Mouse (Mus musculus): ENCODE results near the gene BB287469. TPM values are rescaled to one million over a fixed set of nuclear protein-coding genes. Genes with fewer than 3 reads are reported as not detected.
"Not testable (repeated sequence)": the region's sequence is repeated elsewhere in the genome, so short reads cannot be mapped to it uniquely, and the experiment has no call there.

The BB287469 gene
- not detected in 2 replicates for polyA plus RNA-seq (2016; fragmentation: Nextera tagmentation; extraction: Ambion mirVana)

DNA sequence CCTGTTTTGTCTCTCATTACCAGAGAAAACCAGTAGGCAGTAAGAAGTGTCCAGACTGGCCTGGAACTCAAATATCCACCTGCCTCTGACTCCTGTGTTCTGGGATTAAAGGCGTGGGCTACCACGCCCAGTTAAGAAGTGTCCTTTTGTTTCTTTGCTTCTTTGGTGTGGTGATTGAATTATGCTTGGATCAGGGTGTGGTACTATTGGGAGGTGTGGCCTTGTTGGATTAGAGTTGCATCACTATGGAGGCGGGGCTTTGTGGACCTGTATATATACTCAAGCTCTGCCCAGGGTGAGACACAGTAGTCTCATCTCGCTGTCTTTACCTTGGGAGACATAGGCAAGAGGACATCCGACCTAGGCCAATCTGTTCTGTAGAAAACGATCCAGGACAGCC, at the start of gene BB287469:
Gene BB287469, plus strand, starts transcription at position 301 of the 400 bp plus-strand sequence.
- 92% methylated on average over 6 of the region's 6 CpGs for WGBS
- not testable (repeated sequence) for H3K4me1 ChIP-seq; H3K36me3 ChIP-seq; H3K9me3 ChIP-seq (replicated peaks); H3K27ac ChIP-seq; H3K27me3 ChIP-seq (ENCODE audit: low read depth, poor library complexity, severe bottlenecking); DNase-seq (ENCODE audit: low spot score); H3K4me3 ChIP-seq

GRCm38 (mm10) chr12:87775655-87776054, 40.7 kb upstream of the BB287469 start, which contains the start of gene Gm21319:
Gene Gm21319 (minus strand): TSS chr12:87775755.
- not testable (repeated sequence) for DNase-seq (ENCODE audit: low spot score); H3K4me1 ChIP-seq; H3K9me3 ChIP-seq (replicated peaks); H3K27me3 ChIP-seq (ENCODE audit: low read depth, poor library complexity, severe bottlenecking); H3K36me3 ChIP-seq; H3K27ac ChIP-seq; H3K4me3 ChIP-seq
- 91% methylated on average over 4 of the region's 4 CpGs for WGBS

GRCm38 (mm10) chr12:87795212-87795611, 21.2 kb upstream of the BB287469 start, which contains the start of gene Gm21936:
Gene Gm21936 (plus strand): TSS chr12:87795512.
- H3K9me3 ChIP-seq (replicated peaks); H3K4me3 ChIP-seq; H3K27ac ChIP-seq; H3K27me3 ChIP-seq (ENCODE audit: low read depth, poor library complexity, severe bottlenecking); H3K36me3 ChIP-seq; DNase-seq (ENCODE audit: low spot score); H3K4me1 ChIP-seq: not testable (repeated sequence)
- 88% methylated on average over 1 of the region's 1 CpGs for WGBS

- H3K36me3 ChIP-seq; DNase-seq (ENCODE audit: low spot score); H3K27me3 ChIP-seq (ENCODE audit: low read depth, poor library complexity, severe bottlenecking); H3K4me3 ChIP-seq; H3K27ac ChIP-seq; H3K4me1 ChIP-seq; H3K9me3 ChIP-seq (replicated peaks): not testable (repeated sequence)
- 83% methylated on average over 5 of the region's 5 CpGs for WGBS
Measured at GRCm38 (mm10) chr12:87797971-87798370, 18.4 kb upstream of the BB287469 start.

GRCm38 (mm10) chr12:87842239-87842638, 25.9 kb downstream of the BB287469 start, which contains the start of gene Gm2001:
Gene Gm2001 (minus strand): TSS chr12:87842339.
- H3K4me3 ChIP-seq; H3K4me1 ChIP-seq; DNase-seq (ENCODE audit: low spot score); H3K27me3 ChIP-seq (ENCODE audit: low read depth, poor library complexity, severe bottlenecking); H3K27ac ChIP-seq; H3K36me3 ChIP-seq; H3K9me3 ChIP-seq (replicated peaks): not testable (repeated sequence)
- WGBS = 72% methylated on average over 2 of the region's 2 CpGs

GRCm38 (mm10) chr12:87850657-87851056, 34.3 kb downstream of the BB287469 start:
- not testable (repeated sequence) for H3K27ac ChIP-seq; DNase-seq (ENCODE audit: low spot score)
- no CpG with 5 or more reads among the region's 2 CpGs for WGBS

DNA sequence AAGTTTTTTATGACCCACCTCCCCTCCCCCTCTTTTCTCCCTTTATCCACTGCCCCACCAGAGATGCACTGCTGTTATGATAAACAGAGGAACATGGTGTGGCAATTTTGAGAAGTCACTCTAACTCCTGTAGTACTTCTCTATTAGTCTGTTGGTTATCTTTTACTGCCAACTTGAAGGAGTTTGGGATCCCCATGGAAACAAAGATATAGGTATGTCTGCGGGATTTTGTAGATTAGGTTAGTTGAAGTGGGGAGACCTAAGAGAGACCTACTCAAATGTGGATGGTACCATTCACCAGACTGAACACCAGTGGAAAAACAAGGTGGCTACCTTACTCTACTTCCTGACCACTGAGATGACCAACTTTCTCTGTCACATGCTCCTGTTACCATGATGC, 39.7 kb downstream of the BB287469 start:
- DNase-seq (ENCODE audit: low spot score); H3K27me3 ChIP-seq (ENCODE audit: low read depth, poor library complexity, severe bottlenecking); H3K9me3 ChIP-seq (replicated peaks); H3K4me3 ChIP-seq; H3K27ac ChIP-seq; H3K36me3 ChIP-seq; H3K4me1 ChIP-seq: not testable (repeated sequence)
- WGBS = 93% methylated on average over 1 of the region's 1 CpGs

More at GRCm38 (mm10) chr12:87850657-87851056, 34.3 kb downstream of the BB287469 start:
- not testable (repeated sequence) for H3K4me3 ChIP-seq; H3K9me3 ChIP-seq (replicated peaks); H3K4me1 ChIP-seq; H3K27me3 ChIP-seq (ENCODE audit: low read depth, poor library complexity, severe bottlenecking); H3K36me3 ChIP-seq

DNA sequence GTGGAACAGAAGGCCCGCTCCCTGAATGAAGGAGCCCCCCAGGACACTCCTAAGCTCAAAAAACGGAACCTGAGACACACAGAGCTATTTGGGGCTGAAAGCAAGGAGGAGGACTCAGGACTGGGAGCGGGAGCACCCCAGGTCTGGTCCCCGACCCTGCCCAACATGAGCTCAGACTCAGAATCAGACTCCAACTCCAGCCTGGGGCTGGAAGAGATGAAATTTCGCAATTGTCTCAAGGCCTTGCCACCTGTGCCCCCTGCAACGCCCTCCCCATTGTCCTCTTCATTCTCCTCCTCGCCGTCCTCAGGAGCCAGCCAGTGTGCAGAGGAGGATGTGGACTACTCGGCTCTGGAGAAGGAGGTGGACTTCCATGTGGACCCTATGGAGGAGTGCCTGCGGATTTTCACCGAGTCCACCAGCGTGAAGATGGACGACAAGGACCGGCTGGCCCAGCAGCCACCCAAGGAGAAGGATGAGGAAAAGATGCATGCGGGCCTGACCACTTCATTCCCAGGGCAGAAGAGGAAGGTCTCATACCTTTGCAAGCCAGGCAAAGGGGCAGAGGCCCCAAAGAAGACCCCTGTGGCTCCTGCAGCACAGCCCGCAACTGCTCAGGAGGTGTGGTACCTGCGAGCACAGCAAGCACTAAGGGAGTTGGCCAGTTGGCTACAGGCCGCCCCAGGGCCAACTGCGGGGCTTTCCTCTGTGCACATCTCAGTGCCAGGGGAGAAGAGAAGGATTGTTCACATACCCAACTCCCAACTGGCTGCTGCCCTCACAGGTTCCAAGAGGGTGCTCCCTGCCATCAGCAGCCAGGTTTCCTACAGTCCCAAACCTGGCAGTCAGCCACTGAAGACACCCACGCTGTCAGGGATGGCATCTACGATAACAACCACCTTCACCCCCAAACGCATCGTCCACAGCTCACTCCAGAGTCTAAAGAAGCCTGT, 45.6 kb downstream of the BB287469 start:
- H3K36me3 ChIP-seq; H3K4me1 ChIP-seq; H3K27ac ChIP-seq; H3K4me3 ChIP-seq; H3K9me3 ChIP-seq (replicated peaks); DNase-seq (ENCODE audit: low spot score); H3K27me3 ChIP-seq (ENCODE audit: low read depth, poor library complexity, severe bottlenecking): not testable (repeated sequence)
- 90% methylated on average over 23 of the region's 23 CpGs for WGBS

DNA sequence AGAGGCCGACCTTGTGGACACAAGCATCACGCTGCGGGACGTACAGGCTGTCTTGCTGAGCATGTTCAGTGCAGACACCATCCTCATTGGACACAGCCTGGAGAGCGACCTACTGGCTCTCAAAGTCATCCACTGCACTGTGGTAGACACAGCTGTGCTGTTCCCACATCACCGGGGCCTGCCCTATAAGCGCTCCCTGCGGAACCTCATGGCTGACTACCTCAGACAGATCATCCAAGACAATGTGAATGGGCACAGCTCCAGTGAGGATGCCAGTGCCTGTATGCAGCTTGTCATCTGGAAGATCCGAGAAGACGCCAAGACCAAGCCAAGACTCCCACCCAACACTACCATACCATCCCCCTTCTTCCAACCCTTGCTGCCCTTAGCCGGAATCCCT, 47.3 kb downstream of the BB287469 start:
- H3K36me3 ChIP-seq = not testable (repeated sequence)

GRCm38 (mm10) chr12:87864048-87864447, 47.7 kb downstream of the BB287469 start:
- not testable (repeated sequence) for H3K27ac ChIP-seq; DNase-seq (ENCODE audit: low spot score); H3K4me3 ChIP-seq; H3K36me3 ChIP-seq; H3K27me3 ChIP-seq (ENCODE audit: low read depth, poor library complexity, severe bottlenecking); H3K9me3 ChIP-seq (replicated peaks); H3K4me1 ChIP-seq
- 87% methylated on average over 2 of the region's 2 CpGs for WGBS

More for the DNA sequence above, 47.3 kb downstream of the BB287469 start:
- H3K4me3 ChIP-seq; H3K27me3 ChIP-seq (ENCODE audit: low read depth, poor library complexity, severe bottlenecking); DNase-seq (ENCODE audit: low spot score); H3K27ac ChIP-seq; H3K4me1 ChIP-seq; H3K9me3 ChIP-seq (replicated peaks): not testable (repeated sequence)
- 93% methylated on average over 10 of the region's 11 CpGs for whole genome bisulfite sequencing

Other genes starting within 250 kb of the BB287469 start
- gene Oog1, start 213.9 kb upstream of the BB287469 start, polyA plus RNA-seq (2016; fragmentation: Nextera tagmentation; extraction: Ambion mirVana) = not detected in 2 replicates
- gene Gm4027, start 197.7 kb upstream of the BB287469 start, polyA plus RNA-seq (2016; fragmentation: Nextera tagmentation; extraction: Ambion mirVana) = not detected in 2 replicates
- not detected in 2 replicates for gene Gm16381, start 172.0 kb upstream of the BB287469 start, polyA plus RNA-seq (2016; fragmentation: Nextera tagmentation; extraction: Ambion mirVana)
- gene Gm21319, start 40.8 kb upstream of the BB287469 start, polyA plus RNA-seq (2016; fragmentation: Nextera tagmentation; extraction: Ambion mirVana) = not detected in 2 replicates
- gene Gm21936, start 21.1 kb upstream of the BB287469 start, polyA plus RNA-seq (2016; fragmentation: Nextera tagmentation; extraction: Ambion mirVana) = not detected in 2 replicates
- not detected in 2 replicates for gene Gm2001, start 25.8 kb downstream of the BB287469 start, polyA plus RNA-seq (2016; fragmentation: Nextera tagmentation; extraction: Ambion mirVana)
- not detected in 2 replicates for gene Gm2016, start 57.5 kb downstream of the BB287469 start, polyA plus RNA-seq (2016; fragmentation: Nextera tagmentation; extraction: Ambion mirVana)
- gene Gm2022, start 78.8 kb downstream of the BB287469 start, polyA plus RNA-seq (2016; fragmentation: Nextera tagmentation; extraction: Ambion mirVana) = not detected in 2 replicates
- not detected in 2 replicates for gene Gm2035, start 103.3 kb downstream of the BB287469 start, polyA plus RNA-seq (2016; fragmentation: Nextera tagmentation; extraction: Ambion mirVana)
- not detected in 2 replicates for gene Gm2042, start 137.5 kb downstream of the BB287469 start, polyA plus RNA-seq (2016; fragmentation: Nextera tagmentation; extraction: Ambion mirVana)
- gene Gm2075, start 195.3 kb downstream of the BB287469 start, polyA plus RNA-seq (2016; fragmentation: Nextera tagmentation; extraction: Ambion mirVana) = not detected in 2 replicates
- not detected in 2 replicates for gene Gm6803, start 202.2 kb downstream of the BB287469 start, polyA plus RNA-seq (2016; fragmentation: Nextera tagmentation; extraction: Ambion mirVana)
- gene Gm2056, start 210.4 kb downstream of the BB287469 start, polyA plus RNA-seq (2016; fragmentation: Nextera tagmentation; extraction: Ambion mirVana) = not detected in 2 replicates

All from limb, embryonic 10.5 days (tissue).